Mouse (Mus musculus) thymus, postnatal 4 days (tissue): ENCODE results near the gene Mecom.
A peak's percentile ranks its signal among the peaks of the same experiment; 100 is the strongest.

ENCODE experiments used
- DNase-seq: peaks from one replicate; pipeline ENCODE4 v3.0.0; 2021

The Mecom gene

GRCm38 (mm10) chr3:30004888-30005405, 542.9 kb downstream of the Mecom start:
- DNase-seq, result no peak

GRCm38 (mm10) chr3:30000260-30000659, 547.5 kb downstream of the Mecom start:
- DNase-seq, result no peak

- DNase-seq, result no peak
These were observed 548.8 kb downstream of the Mecom start for GRCm38 (mm10) chr3:29999035-29999434.

- DNase-seq, result peak; percentile 17
These were observed 550.7 kb downstream of the Mecom start for GRCm38 (mm10) chr3:29997068-29997467.

- no peak for DNase-seq
These were observed 554.5 kb downstream of the Mecom start for GRCm38 (mm10) chr3:29993346-29993745.

- no peak for DNase-seq
These were observed 556.3 kb downstream of the Mecom start for GRCm38 (mm10) chr3:29991523-29991922.

GRCm38 (mm10) chr3:29984431-29984830, 563.4 kb downstream of the Mecom start:
- no peak for DNase-seq

- DNase-seq, result no peak
These were observed 566.4 kb downstream of the Mecom start for GRCm38 (mm10) chr3:29981259-29981910.

- DNase-seq, result no peak
These were observed 567.3 kb downstream of the Mecom start for GRCm38 (mm10) chr3:29980531-29980930.

GRCm38 (mm10) chr3:29976580-29976979, 571.2 kb downstream of the Mecom start:
- DNase-seq, result no peak

GRCm38 (mm10) chr3:29968433-29968949, 579.3 kb downstream of the Mecom start:
- DNase-seq, result no peak

- no peak for DNase-seq
These were observed 583.9 kb downstream of the Mecom start for GRCm38 (mm10) chr3:29963953-29964352.

- no peak for DNase-seq
These were observed 584.4 kb downstream of the Mecom start for GRCm38 (mm10) chr3:29963447-29963846.

GRCm38 (mm10) chr3:29959051-29959450, 588.8 kb downstream of the Mecom start:
- DNase-seq, result no peak

GRCm38 (mm10) chr3:29957365-29958236, 590.2 kb downstream of the Mecom start:
- DNase-seq, result no peak

- DNase-seq, result no peak
These were observed 594.5 kb downstream of the Mecom start for GRCm38 (mm10) chr3:29953269-29953668.

- DNase-seq, result no peak
These were observed 597.0 kb downstream of the Mecom start for GRCm38 (mm10) chr3:29950853-29951252.

GRCm38 (mm10) chr3:29903596-29904308, 644.1 kb downstream of the Mecom start:
- no peak for DNase-seq
